Mouse (Mus musculus): ENCODE data around the gene Zrsr2. TPM values are rescaled to one million over a fixed set of nuclear protein-coding genes. Genes with fewer than 3 reads are reported as not detected.

Zrsr2 gene
- polyA plus RNA-seq, 1 experiment from 2014 or later, result 50.2 TPM

DNA sequence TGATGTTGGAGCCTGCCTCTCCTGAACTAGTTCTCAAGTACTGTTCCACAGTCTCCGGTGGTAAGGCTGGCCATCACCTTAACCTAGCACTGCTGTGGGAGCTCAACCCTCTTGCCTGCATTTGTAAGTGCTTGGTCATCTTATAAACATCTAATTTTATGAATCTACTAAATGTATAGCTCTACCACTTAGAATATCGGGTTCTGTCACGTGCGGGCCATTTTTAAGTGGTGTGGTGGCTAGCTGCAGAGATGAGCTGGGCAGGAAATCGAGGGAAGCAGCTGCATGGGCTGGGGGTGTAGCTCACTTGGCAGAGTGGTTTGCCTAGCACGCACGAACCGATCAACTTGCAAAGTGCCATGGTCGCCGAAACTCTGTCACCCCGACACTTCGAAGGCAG is 1.1 kb downstream of the Zrsr2 start:
- no peaks in the 10 kb centered on the region for H3K9me3 ChIP-seq (ENCODE audit: control insufficient read depth, low read length)
- no peak for ATAC-seq
- H3K9ac ChIP-seq (replicated peaks; ENCODE audit: low read depth, low read length), result peak overlapping the region; percentile 71
- 36% methylated on average over 12 of the region's 12 CpGs for WGBS
- H3K36me3 ChIP-seq (ENCODE audit: control insufficient read depth, insufficient read depth), result 0 out of 2 replicates have a peak, but pooled peaks cover 2% of the 10 kb centered on the region
- peak overlapping the region; percentile 46 for H3K4me2 ChIP-seq (ENCODE audit: low read length)
- peak overlapping the region; percentile 74 for H3K4me3 ChIP-seq (replicated peaks; ENCODE audit: low read length)
- peak overlapping the region; percentile 95; the same call in 1 of the 2 replicates for H3K27ac ChIP-seq (ENCODE audit: low read length)
- H3K27me3 ChIP-seq (replicated peaks; ENCODE audit: control insufficient read depth, insufficient read depth, low read length), result no peaks in the 10 kb centered on the region
- peaks cover 8% of the 10 kb centered on the region; the same call in 1 of the 2 replicates for H3K4me1 ChIP-seq (replicated peaks; ENCODE audit: control insufficient read depth, insufficient read depth, low read length)

DNA sequence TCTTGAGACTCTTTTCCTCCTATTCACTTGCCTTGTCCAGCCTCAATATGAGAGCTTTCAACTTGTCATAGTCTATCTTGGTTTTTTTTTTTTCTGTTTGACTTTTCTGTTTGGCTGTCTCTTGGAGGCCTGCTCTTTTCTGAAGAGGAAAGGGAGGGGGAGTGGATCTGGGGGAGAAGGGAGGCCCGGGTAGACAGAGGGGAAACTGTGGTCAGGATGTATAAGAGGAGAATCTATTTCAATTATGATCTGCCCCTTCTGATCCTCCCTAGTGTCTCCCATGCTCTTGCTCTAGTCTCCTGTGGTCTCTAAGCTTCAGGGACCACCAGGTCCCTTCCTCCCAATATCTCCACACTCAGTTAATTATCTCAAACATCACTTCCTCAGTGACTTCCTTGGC is 6.8 kb downstream of the Zrsr2 start:
- ATAC-seq, result no peak
- Histone ChIP-seq H3K27ac (ENCODE audit: low read length) (no peak overlapping the region), H3K9ac (replicated peaks; ENCODE audit: low read depth, low read length) (no peak overlapping the region), H3K27me3 (replicated peaks; ENCODE audit: control insufficient read depth, insufficient read depth, low read length) (no peaks in the 10 kb centered on the region), H3K4me3 (replicated peaks; ENCODE audit: low read length) (no peak overlapping the region), H3K36me3 (ENCODE audit: control insufficient read depth, insufficient read depth) (peaks cover 7% of the 10 kb centered on the region; the same call in 1 of the 2 replicates), H3K9me3 (ENCODE audit: control insufficient read depth, low read length) (no peaks in the 10 kb centered on the region), H3K4me2 (ENCODE audit: low read length) (no peak overlapping the region), H3K4me1 (replicated peaks; ENCODE audit: control insufficient read depth, insufficient read depth, low read length) (no peaks in the 10 kb centered on the region)
- 85% methylated on average over 1 of the region's 1 CpGs for WGBS

- ATAC-seq, result no peak
- WGBS, result 83% methylated on average over 3 of the region's 3 CpGs
These were observed 14.1 kb downstream of the Zrsr2 start for GRCm38 (mm10) chrX:163944381-163944780.

GRCm38 (mm10) chrX:163938587-163938986 is 19.9 kb downstream of the Zrsr2 start:
- no peak overlapping the region for H3K9ac ChIP-seq (replicated peaks; ENCODE audit: low read depth, low read length)
- peaks cover 3% of the 10 kb centered on the region; the same call in 1 of the 2 replicates for H3K36me3 ChIP-seq (ENCODE audit: control insufficient read depth, insufficient read depth)
- H3K4me2 ChIP-seq (ENCODE audit: low read length), result no peak overlapping the region
- 86% methylated on average over 6 of the region's 6 CpGs for whole genome bisulfite sequencing
- no peaks in the 10 kb centered on the region for H3K27me3 ChIP-seq (replicated peaks; ENCODE audit: control insufficient read depth, insufficient read depth, low read length)
- H3K4me1 ChIP-seq (replicated peaks; ENCODE audit: control insufficient read depth, insufficient read depth, low read length), result no peaks in the 10 kb centered on the region
- no peak overlapping the region for H3K4me3 ChIP-seq (replicated peaks; ENCODE audit: low read length)
- no peak overlapping the region for H3K27ac ChIP-seq (ENCODE audit: low read length)
- H3K9me3 ChIP-seq (ENCODE audit: control insufficient read depth, low read length), result no peaks in the 10 kb centered on the region
- no peak for ATAC-seq

More at GRCm38 (mm10) chrX:163944381-163944780, 14.1 kb downstream of the Zrsr2 start:
- H3K36me3 ChIP-seq (ENCODE audit: control insufficient read depth, insufficient read depth), result 0 out of 2 replicates have a peak, but pooled peaks cover 6% of the 10 kb centered on the region
- no peak overlapping the region for H3K4me2 ChIP-seq (ENCODE audit: low read length)
- H3K27ac ChIP-seq (ENCODE audit: low read length), result no peak overlapping the region
- no peak overlapping the region for H3K9ac ChIP-seq (replicated peaks; ENCODE audit: low read depth, low read length)
- H3K27me3 ChIP-seq (replicated peaks; ENCODE audit: control insufficient read depth, insufficient read depth, low read length), result no peaks in the 10 kb centered on the region
- H3K4me1 ChIP-seq (replicated peaks; ENCODE audit: control insufficient read depth, insufficient read depth, low read length), result no peaks in the 10 kb centered on the region
- H3K9me3 ChIP-seq (ENCODE audit: control insufficient read depth, low read length), result no peaks in the 10 kb centered on the region
- no peak overlapping the region for H3K4me3 ChIP-seq (replicated peaks; ENCODE audit: low read length)

DNA sequence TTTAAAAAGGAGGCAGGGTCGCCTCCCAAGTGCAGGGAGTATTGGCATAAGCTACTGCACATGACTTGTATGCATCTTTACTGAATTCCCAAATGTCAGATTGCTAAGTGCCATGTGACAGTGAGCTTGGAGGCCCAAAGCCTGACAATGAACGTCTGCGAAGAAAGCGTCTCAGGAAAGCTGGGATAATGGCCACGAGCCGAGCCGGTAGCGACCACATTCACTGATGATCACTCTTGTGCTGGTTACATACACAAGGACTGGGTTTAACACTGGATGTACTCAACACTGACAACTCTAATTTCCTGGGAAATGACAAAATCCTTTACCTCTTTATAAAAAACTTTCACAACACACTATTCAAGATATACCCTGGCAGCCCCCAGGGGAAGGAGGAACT is 23.7 kb downstream of the Zrsr2 start:
- H3K4me2 ChIP-seq (ENCODE audit: low read length), result no peak overlapping the region
- H3K27ac ChIP-seq (ENCODE audit: low read length), result no peak overlapping the region
- 79% methylated on average over 8 of the region's 8 CpGs for WGBS
- no peak overlapping the region for H3K4me3 ChIP-seq (replicated peaks; ENCODE audit: low read length)
- H3K9me3 ChIP-seq (ENCODE audit: control insufficient read depth, low read length), result no peaks in the 10 kb centered on the region
- no peak for ATAC-seq
- H3K27me3 ChIP-seq (replicated peaks; ENCODE audit: control insufficient read depth, insufficient read depth, low read length), result no peaks in the 10 kb centered on the region
- H3K9ac ChIP-seq (replicated peaks; ENCODE audit: low read depth, low read length), result no peak overlapping the region
- H3K4me1 ChIP-seq (replicated peaks; ENCODE audit: control insufficient read depth, insufficient read depth, low read length), result no peaks in the 10 kb centered on the region
- peaks cover 3% of the 10 kb centered on the region; the same call in 1 of the 2 replicates for H3K36me3 ChIP-seq (ENCODE audit: control insufficient read depth, insufficient read depth)

GRCm38 (mm10) chrX:163929550-163929949 is 28.9 kb downstream of the Zrsr2 start:
- ATAC-seq, result no peak
- no peak overlapping the region for H3K4me2 ChIP-seq (ENCODE audit: low read length)
- no peak overlapping the region for H3K27ac ChIP-seq (ENCODE audit: low read length)
- H3K36me3 ChIP-seq (ENCODE audit: control insufficient read depth, insufficient read depth), result no peaks in the 10 kb centered on the region
- H3K4me1 ChIP-seq (replicated peaks; ENCODE audit: control insufficient read depth, insufficient read depth, low read length), result no peaks in the 10 kb centered on the region
- no peak overlapping the region for H3K9ac ChIP-seq (replicated peaks; ENCODE audit: low read depth, low read length)
- H3K4me3 ChIP-seq (replicated peaks; ENCODE audit: low read length), result no peak overlapping the region
- H3K27me3 ChIP-seq (replicated peaks; ENCODE audit: control insufficient read depth, insufficient read depth, low read length), result no peaks in the 10 kb centered on the region
- no peaks in the 10 kb centered on the region for H3K9me3 ChIP-seq (ENCODE audit: control insufficient read depth, low read length)

- Histone ChIP-seq H3K9me3 (ENCODE audit: control insufficient read depth, low read length) (no peaks in the 10 kb centered on the region), H3K27me3 (replicated peaks; ENCODE audit: control insufficient read depth, insufficient read depth, low read length) (0 out of 2 replicates have a peak, but pooled peaks cover 2% of the 10 kb centered on the region), H3K4me3 (replicated peaks; ENCODE audit: low read length) (no peak overlapping the region), H3K9ac (replicated peaks; ENCODE audit: low read depth, low read length) (no peak overlapping the region), H3K4me2 (ENCODE audit: low read length) (no peak overlapping the region), H3K4me1 (replicated peaks; ENCODE audit: control insufficient read depth, insufficient read depth, low read length) (no peaks in the 10 kb centered on the region), H3K36me3 (ENCODE audit: control insufficient read depth, insufficient read depth) (no peaks in the 10 kb centered on the region), H3K27ac (ENCODE audit: low read length) (no peak overlapping the region)
- no peak for ATAC-seq
These were observed 45.7 kb downstream of the Zrsr2 start for GRCm38 (mm10) chrX:163912791-163913190.

GRCm38 (mm10) chrX:163909381-163909780 is 49.1 kb downstream of the Zrsr2 start:
- Histone ChIP-seq H3K9me3 (ENCODE audit: control insufficient read depth, low read length) (no peaks in the 10 kb centered on the region), H3K27ac (ENCODE audit: low read length) (peak overlapping the region; percentile 92), H3K4me1 (replicated peaks; ENCODE audit: control insufficient read depth, insufficient read depth, low read length) (no peaks in the 10 kb centered on the region), H3K27me3 (replicated peaks; ENCODE audit: control insufficient read depth, insufficient read depth, low read length) (no peaks in the 10 kb centered on the region), H3K9ac (replicated peaks; ENCODE audit: low read depth, low read length) (peak overlapping the region; percentile 70), H3K36me3 (ENCODE audit: control insufficient read depth, insufficient read depth) (no peaks in the 10 kb centered on the region), H3K4me3 (replicated peaks; ENCODE audit: low read length) (peak overlapping the region; percentile 67), H3K4me2 (ENCODE audit: low read length) (peak overlapping the region; percentile 57)
- peak; percentile 31 for ATAC-seq
- WGBS, result 14% methylated on average over 27 of the region's 34 CpGs

- Histone ChIP-seq H3K4me3 (replicated peaks; ENCODE audit: low read length) (peak within 1 kb of the TSS; percentile 67), H3K9ac (replicated peaks; ENCODE audit: low read depth, low read length) (peak within 1 kb of the TSS; percentile 70), H3K9me3 (ENCODE audit: control insufficient read depth, low read length) (no peaks in the 10 kb centered on the region), H3K27ac (ENCODE audit: low read length) (peak within 1 kb of the TSS; percentile 92), H3K4me1 (replicated peaks; ENCODE audit: control insufficient read depth, insufficient read depth, low read length) (no peaks in the 10 kb centered on the region), H3K27me3 (replicated peaks; ENCODE audit: control insufficient read depth, insufficient read depth, low read length) (no peaks in the 10 kb centered on the region), H3K4me2 (ENCODE audit: low read length) (peak within 1 kb of the TSS; percentile 58), H3K36me3 (ENCODE audit: control insufficient read depth, insufficient read depth) (no peaks in the 10 kb centered on the region)
- 20% methylated on average over 59 of the region's 80 CpGs for WGBS
- ATAC-seq, result peak; percentile 99
These were observed 49.9 kb downstream of the Zrsr2 start, which contains the start of gene Ap1s2 for GRCm38 (mm10) chrX:163908337-163909250. TSS of gene Ap1s2 (plus strand) at chrX:163909017.
